In the genomic region with DNA sequence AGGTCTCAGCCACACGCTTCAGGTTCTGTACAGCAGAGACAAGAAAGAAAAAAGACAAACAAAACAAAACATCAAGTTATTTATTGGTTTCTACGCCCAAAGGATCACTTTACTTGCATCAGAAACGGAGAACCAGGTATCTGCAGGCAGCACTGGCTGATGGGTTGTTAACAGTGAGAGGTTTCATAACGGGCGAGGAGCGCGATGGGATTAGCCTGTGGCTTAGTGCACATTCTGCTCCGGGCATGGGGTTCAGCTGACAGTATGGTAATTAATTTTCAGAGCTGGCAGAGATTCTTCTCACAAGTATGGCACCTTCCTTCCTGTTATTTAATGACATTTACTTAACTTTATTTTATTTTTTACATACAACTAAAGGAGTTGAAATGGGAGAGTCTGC, we compare ENCODE assay signal across 10 mouse cellular contexts.
DNase-seq lines count a peak whose midpoint lies in the region; ATAC-seq and TF ChIP-seq lines count a peak whose summit lies in the region.
"Had no signal": no experiment of that assay in that cellular context is flagged by ENCODE, and none has a peak within 500 bp of the region (broad histone marks: within the 10 kb centered on the region; RNA-seq: fewer than 3 reads in every experiment).

No protein-coding gene starts in this region.

- no peak overlapping the region for H3K9ac ChIP-seq in heart, embryonic 13.5 days
- H3K9ac ChIP-seq in CH12.LX (ENCODE audit: insufficient read depth, low read depth): no peak overlapping the region
- H3K9ac ChIP-seq in forebrain, embryonic 16.5 days (replicated peaks; ENCODE audit: low read depth, low read length): no peak overlapping the region

- WGBS in heart, embryonic 13.5 days: 63% methylated on average over 8 of the region's 8 CpGs
- 28% methylated on average over 8 of the region's 8 CpGs for WGBS in forebrain, embryonic 16.5 days

- no peak for TF ChIP-seq CTCF in CH12.LX (conservative IDR thresholded peaks at IDR 0.05 in 1 of 2, IDR thresholded peaks at IDR 0.05 in 1 of 2; ENCODE audit: low read depth in 2 of 2, low read length in 2 of 2)

- no peak for TF ChIP-seq POLR2A in CH12.LX (IDR thresholded peaks at IDR 0.05; ENCODE audit: low read depth, low read length)

- no peaks in the 10 kb centered on the region for H3K79me2 ChIP-seq in CH12.LX (replicated peaks; ENCODE audit: control insufficient read depth, extremely low read depth, insufficient read depth, poor library complexity, severe bottlenecking)

- TF ChIP-seq RAD21 in CH12.LX (IDR thresholded peaks at IDR 0.05; ENCODE audit: low read depth, low read length): no peak

- no peaks in the 10 kb centered on the region for H3K4me1 ChIP-seq in heart, embryonic 13.5 days
- H3K4me1 ChIP-seq in CH12.LX (ENCODE audit: control insufficient read depth in 1 of 2, insufficient read depth in 2 of 2): peaks cover 0 to 4% of the 10 kb centered on the region in 2 experiments; a peak in 1 of 4 replicates
- peaks cover 20% of the 10 kb centered on the region for H3K4me1 ChIP-seq in forebrain, embryonic 16.5 days (replicated peaks; ENCODE audit: control insufficient read depth, insufficient read depth, low read length)

- dilution Hi-C loops in CH12.LX (cut with MboI; ENCODE audit: extremely low pct_ligation_motif_present, extremely low pct_unique_long_range_greater_than_20kb, low sequenced_read_pairs): no loop called here

- H3K4me2 ChIP-seq in heart, embryonic 13.5 days: peak overlapping the region; percentile 55
- H3K4me2 ChIP-seq in CH12.LX (ENCODE audit: insufficient read depth, low read depth, poor library complexity, severe bottlenecking): peak overlapping the region; percentile 64
- H3K4me2 ChIP-seq in forebrain, embryonic 16.5 days (ENCODE audit: low read length): peak overlapping the region; percentile 17

- H3K27ac ChIP-seq in heart, embryonic 13.5 days (replicated peaks): no peak overlapping the region
- no peak overlapping the region for H3K27ac ChIP-seq in CH12.LX (ENCODE audit: insufficient read depth, low read depth)
- H3K27ac ChIP-seq in forebrain, embryonic 16.5 days (ENCODE audit: low read length): no peak overlapping the region

- H3K9me3 ChIP-seq in heart, embryonic 13.5 days: no peaks in the 10 kb centered on the region
- no peaks in the 10 kb centered on the region for H3K9me3 ChIP-seq in CH12.LX (replicated peaks; ENCODE audit: low read length)
- no peaks in the 10 kb centered on the region for H3K9me3 ChIP-seq in forebrain, embryonic 16.5 days (ENCODE audit: control insufficient read depth, low read length)

- peak overlapping the region; percentile 15; the same call in 1 of the 2 replicates for H3K4me3 ChIP-seq in heart, embryonic 13.5 days
- no peak overlapping the region for H3K4me3 ChIP-seq in CH12.LX (replicated peaks in 1 of 3; ENCODE audit: low read depth in 2 of 3, low read length in 2 of 3, poor library complexity in 1 of 3)
- no peak overlapping the region for H3K4me3 ChIP-seq in forebrain, embryonic 16.5 days (replicated peaks; ENCODE audit: low read length)

- no peak for ATAC-seq in heart, embryonic 13.5 days (ENCODE audit: extremely low read depth, insufficient number of reproducible peaks, low FRiP score, low TSS enrichment)
- ATAC-seq in forebrain, embryonic 16.5 days: no peak
- ATAC-seq: CD4-positive, CD25-positive, alpha-beta regulatory T cell, adult 4 months; intestine, postnatal 0 days had no signal

- in situ Hi-C loops in CH12.LX (cut with MboI; ENCODE audit: low pct_ligation_motif_present, low pct_unique_long_range_greater_than_20kb, low sequenced_read_pairs): no loop called here

- no peaks in the 10 kb centered on the region for H3K36me3 ChIP-seq in heart, embryonic 13.5 days
- no peaks in the 10 kb centered on the region for H3K36me3 ChIP-seq in CH12.LX (replicated peaks in 1 of 2; ENCODE audit: control insufficient read depth in 1 of 2, insufficient read depth in 1 of 2, low read length in 1 of 2)
- H3K36me3 ChIP-seq in forebrain, embryonic 16.5 days (ENCODE audit: control insufficient read depth, insufficient read depth): no peaks in the 10 kb centered on the region

- DNase-seq in heart, adult 18-20 months: no peak
- DNase-seq in CH12.LX (ENCODE audit: extremely low read depth): no peak
- DNase-seq in cerebellum, adult 8-10 months: peak; percentile 53
- DNase-seq in adrenal gland, adult (ENCODE audit: inconsistent age in 2 of 2, low spot score in 1 of 2): no peak
- DNase-seq in adrenal gland, adult 2 months: no peak
- DNase-seq in kidney, adult 8-10 months: no peak

- no peaks in the 10 kb centered on the region for H3K27me3 ChIP-seq in heart, embryonic 13.5 days (replicated peaks)
- H3K27me3 ChIP-seq in CH12.LX (replicated peaks): no peaks in the 10 kb centered on the region
- H3K27me3 ChIP-seq in forebrain, embryonic 16.5 days (replicated peaks; ENCODE audit: control insufficient read depth, insufficient read depth, low read length): no peaks in the 10 kb centered on the region

- TF ChIP-seq EP300 in CH12.LX (IDR thresholded peaks at IDR 0.05; ENCODE audit: low read length): no peak

TF ChIP-seq in CH12.LX, 34 proteins besides CTCF, POLR2A, EP300 and RAD21:
- TF ChIP-seq MEF2A (IDR thresholded peaks at IDR 0.05; ENCODE audit: borderline replicate concordance, low read depth, low read length): no peak
- no peak for TF ChIP-seq USF2 (conservative IDR thresholded peaks at IDR 0.05; ENCODE audit: low read depth, low read length)
- no peak for TF ChIP-seq BHLHE40 (IDR thresholded peaks at IDR 0.05; ENCODE audit: low read depth, low read length)
- no peak for TF ChIP-seq RCOR1 (conservative IDR thresholded peaks at IDR 0.05; ENCODE audit: low read depth, low read length)
- no peak for TF ChIP-seq GABPA (IDR thresholded peaks at IDR 0.05; ENCODE audit: insufficient replicate concordance, low read depth, low read length)
- TF ChIP-seq ELF1 (IDR thresholded peaks at IDR 0.05; ENCODE audit: low read depth, low read length): no peak
- TF ChIP-seq ZMIZ1 (IDR thresholded peaks at IDR 0.05; ENCODE audit: low read depth, low read length): no peak
- no peak for TF ChIP-seq ZKSCAN1 (IDR thresholded peaks at IDR 0.05; ENCODE audit: borderline replicate concordance, low read depth, low read length)
- TF ChIP-seq TBP (conservative IDR thresholded peaks at IDR 0.05; ENCODE audit: low read depth, low read length): no peak
